Mouse (Mus musculus): Measurements from ENCODE around the gene Fam214b. TPM values are rescaled to one million over a fixed set of nuclear protein-coding genes. Genes with fewer than 3 reads are reported as not detected.

Fam214b gene
- polyA plus RNA-seq, 1 experiment from 2014 or later = 28.9 TPM

DNA sequence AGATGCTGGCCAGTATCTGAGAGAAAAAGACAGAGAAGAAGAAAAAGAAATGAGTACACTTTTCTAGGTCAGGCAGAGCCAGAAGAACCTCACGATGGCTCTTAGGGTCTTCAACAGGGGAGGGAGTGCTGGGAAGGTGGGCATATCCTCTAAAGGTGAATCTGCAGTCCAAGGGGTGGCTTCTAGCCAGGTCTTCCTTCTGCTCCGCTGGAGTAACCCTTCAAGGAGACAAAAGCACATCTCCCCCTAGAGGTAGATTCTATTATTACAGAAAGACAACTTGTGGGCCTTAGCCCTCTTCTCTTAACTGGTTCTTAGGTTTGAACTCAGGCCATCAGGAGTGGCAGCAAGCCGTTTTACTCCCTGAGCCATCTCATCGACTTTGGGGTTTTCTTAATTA, 6.6 kb upstream of the Fam214b start:
- Histone ChIP-seq H3K36me3 (no peaks in the 10 kb centered on the region), H3K9me3 (replicated peaks) (no peaks in the 10 kb centered on the region), H3K27ac (no peak overlapping the region), H3K27me3 (replicated peaks) (0 out of 2 replicates have a peak, but pooled peaks cover 1% of the 10 kb centered on the region), H3K4me3 (no peak overlapping the region), H3K9ac (no peak overlapping the region), H3K4me2 (no peak overlapping the region), H3K4me1 (no peaks in the 10 kb centered on the region)
- WGBS (ENCODE audit: insufficient replicate concordance) = 6% methylated on average over 4 of the region's 4 CpGs
- ATAC-seq = peak; percentile 47; the same call in 1 of the 2 replicates

DNA sequence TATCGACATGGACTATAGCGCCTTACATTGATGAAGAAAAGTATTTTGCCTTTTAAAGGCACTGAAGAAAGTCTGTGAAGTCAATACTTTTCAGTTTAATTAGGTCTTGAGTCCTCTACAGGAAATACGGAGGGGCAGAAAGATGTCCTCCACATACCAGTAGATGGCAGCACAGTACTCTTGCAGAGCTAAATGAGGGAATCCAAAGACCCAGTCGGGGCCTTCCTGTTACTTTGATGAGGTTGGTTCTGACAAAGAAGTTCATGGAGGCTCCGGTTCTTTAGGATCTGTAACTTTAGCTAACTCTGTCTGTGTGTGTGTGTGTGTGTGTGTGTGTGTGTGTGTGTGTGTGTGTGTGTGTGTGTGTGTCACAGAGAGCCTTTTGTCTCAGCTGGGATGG, 1.2 kb upstream of the Fam214b start:
- Histone ChIP-seq H3K4me3 (no peak overlapping the region), H3K27ac (no peak overlapping the region), H3K9me3 (replicated peaks) (no peaks in the 10 kb centered on the region), H3K36me3 (no peaks in the 10 kb centered on the region), H3K4me1 (peaks cover 34% of the 10 kb centered on the region), H3K27me3 (replicated peaks) (no peaks in the 10 kb centered on the region), H3K9ac (no peak overlapping the region), H3K4me2 (no peak overlapping the region)
- 9% methylated on average over 5 of the region's 5 CpGs for WGBS (ENCODE audit: insufficient replicate concordance)
- ATAC-seq = no peak

DNA sequence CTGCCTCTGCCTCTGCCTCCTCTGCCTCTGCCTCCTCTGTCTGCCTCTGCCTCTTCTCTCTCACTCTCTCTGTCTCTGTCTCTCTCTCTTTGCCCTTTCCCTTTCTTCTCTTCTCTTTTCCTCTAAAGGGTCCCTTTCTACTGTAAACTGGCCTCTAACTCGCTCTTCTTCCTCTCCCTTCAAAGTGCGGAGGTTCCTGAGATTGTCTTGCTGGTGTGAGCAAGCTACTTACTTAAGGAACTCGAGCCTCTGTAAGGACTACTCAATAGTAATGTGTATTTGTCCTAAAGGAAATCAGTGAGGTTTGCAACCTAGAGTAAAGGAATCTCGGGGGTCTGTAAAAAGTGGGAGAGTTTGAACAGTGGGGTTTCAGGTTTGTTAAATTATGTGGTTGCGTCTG, 587 bp upstream of the Fam214b start:
- WGBS (ENCODE audit: insufficient replicate concordance) = 51% methylated on average over 5 of the region's 5 CpGs
- 0 out of 2 replicates have a peak overlapping the region, but pooled peaks have one; percentile 28 for H3K9ac ChIP-seq
- H3K27ac ChIP-seq = no peak overlapping the region
- H3K36me3 ChIP-seq = no peaks in the 10 kb centered on the region
- no peaks in the 10 kb centered on the region for H3K27me3 ChIP-seq (replicated peaks)
- ATAC-seq = no peak
- H3K4me2 ChIP-seq = peak overlapping the region; percentile 83
- no peak overlapping the region for H3K4me3 ChIP-seq
- H3K9me3 ChIP-seq (replicated peaks) = no peaks in the 10 kb centered on the region
- peaks cover 34% of the 10 kb centered on the region for H3K4me1 ChIP-seq

DNA sequence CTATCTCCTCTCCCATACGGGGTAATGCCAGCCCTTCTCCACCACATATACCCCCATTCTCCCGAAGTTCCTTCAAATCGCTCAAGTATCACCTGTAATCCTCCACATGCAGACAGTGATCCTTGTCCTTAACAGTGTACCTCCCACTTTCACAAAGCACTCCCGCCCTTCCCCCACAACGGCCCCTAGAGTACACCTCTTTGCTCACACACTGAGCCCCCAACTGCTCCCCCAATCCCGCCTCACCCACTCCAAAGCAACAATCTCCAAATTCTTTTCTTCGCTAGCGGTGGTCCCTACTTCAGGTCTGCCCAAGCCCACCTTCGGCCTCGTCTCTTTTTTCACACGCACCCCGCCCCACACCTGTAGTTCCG, 748 bp downstream of the Fam214b start:
- peaks cover 45% of the 10 kb centered on the region for H3K4me1 ChIP-seq
- 0 out of 2 replicates have a peak overlapping the region, but pooled peaks have one; percentile 23 for H3K27ac ChIP-seq
- ATAC-seq = no peak
- 9% methylated on average over 13 of the region's 13 CpGs for WGBS (ENCODE audit: insufficient replicate concordance)
- no peaks in the 10 kb centered on the region for H3K36me3 ChIP-seq
- H3K9ac ChIP-seq = peak overlapping the region; percentile 62
- no peaks in the 10 kb centered on the region for H3K27me3 ChIP-seq (replicated peaks)
- H3K4me2 ChIP-seq = peak overlapping the region; percentile 83
- no peaks in the 10 kb centered on the region for H3K9me3 ChIP-seq (replicated peaks)
- H3K4me3 ChIP-seq = peak overlapping the region; percentile 60

DNA sequence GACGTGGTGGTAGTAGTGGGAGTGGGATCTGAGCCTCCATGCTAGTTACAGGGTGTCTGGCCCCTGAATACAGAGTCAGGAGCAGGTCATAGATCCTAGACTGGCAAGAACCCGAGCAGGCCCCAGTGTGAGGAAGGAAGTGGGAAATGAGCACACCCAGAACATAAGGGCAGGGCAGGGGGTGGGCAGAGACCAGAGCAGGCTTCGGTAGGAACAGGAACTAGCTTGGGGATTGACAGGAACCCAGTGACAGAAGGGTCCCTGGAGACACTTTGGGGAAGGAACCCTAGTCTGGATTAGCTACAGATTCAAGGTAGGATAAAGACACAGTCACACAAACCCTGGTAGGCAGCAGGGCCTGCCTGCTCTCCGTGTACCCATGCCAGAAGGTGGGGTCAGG, 1.3 kb downstream of the Fam214b start:
- 0 out of 2 replicates have a peak overlapping the region, but pooled peaks have one; percentile 23 for H3K27ac ChIP-seq
- peak overlapping the region; percentile 83 for H3K4me2 ChIP-seq
- peaks cover 48% of the 10 kb centered on the region for H3K4me1 ChIP-seq
- no peaks in the 10 kb centered on the region for H3K27me3 ChIP-seq (replicated peaks)
- H3K36me3 ChIP-seq = no peaks in the 10 kb centered on the region
- H3K9me3 ChIP-seq (replicated peaks) = no peaks in the 10 kb centered on the region
- ATAC-seq = no peak
- peak overlapping the region; percentile 62; the same call in 1 of the 2 replicates for H3K9ac ChIP-seq
- 14% methylated on average over 4 of the region's 4 CpGs for WGBS (ENCODE audit: insufficient replicate concordance)
- H3K4me3 ChIP-seq = peak overlapping the region; percentile 60; the same call in 1 of the 2 replicates

DNA sequence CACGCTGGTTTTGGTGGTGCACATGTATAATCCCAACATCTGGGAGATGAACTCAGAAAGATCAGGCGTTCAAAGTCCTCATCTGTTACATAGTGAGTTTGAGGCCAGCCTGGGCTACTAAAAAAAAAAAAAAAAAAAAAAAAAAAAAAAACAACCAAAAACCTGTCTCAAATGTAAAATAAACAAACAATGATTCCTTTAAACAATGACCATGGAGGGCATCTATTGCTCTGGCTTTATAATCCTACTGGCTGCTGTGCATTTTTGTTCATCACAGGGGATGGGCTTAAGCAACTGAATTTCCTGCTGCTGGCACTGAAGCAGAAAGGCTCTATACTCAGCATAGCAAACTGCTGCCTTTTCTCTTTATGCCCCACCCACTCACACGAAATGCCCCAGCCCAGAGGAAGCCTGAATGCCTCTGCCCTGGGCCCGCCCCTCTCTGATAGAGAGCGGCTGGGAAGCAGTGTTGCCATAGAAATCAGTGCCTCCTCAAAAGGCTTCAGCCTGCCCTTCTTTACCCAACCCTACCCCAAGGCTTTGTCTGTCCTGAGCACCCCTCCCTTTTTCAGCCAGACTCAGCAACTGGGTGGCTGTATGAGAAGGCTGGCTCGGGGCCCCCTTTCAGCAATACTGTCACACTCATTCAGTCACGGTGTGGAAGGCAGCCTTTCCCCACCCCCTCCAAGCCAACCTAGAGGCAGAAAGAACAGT, 2.2 kb downstream of the Fam214b start:
- WGBS (ENCODE audit: insufficient replicate concordance) = 17% methylated on average over 7 of the region's 7 CpGs

DNA sequence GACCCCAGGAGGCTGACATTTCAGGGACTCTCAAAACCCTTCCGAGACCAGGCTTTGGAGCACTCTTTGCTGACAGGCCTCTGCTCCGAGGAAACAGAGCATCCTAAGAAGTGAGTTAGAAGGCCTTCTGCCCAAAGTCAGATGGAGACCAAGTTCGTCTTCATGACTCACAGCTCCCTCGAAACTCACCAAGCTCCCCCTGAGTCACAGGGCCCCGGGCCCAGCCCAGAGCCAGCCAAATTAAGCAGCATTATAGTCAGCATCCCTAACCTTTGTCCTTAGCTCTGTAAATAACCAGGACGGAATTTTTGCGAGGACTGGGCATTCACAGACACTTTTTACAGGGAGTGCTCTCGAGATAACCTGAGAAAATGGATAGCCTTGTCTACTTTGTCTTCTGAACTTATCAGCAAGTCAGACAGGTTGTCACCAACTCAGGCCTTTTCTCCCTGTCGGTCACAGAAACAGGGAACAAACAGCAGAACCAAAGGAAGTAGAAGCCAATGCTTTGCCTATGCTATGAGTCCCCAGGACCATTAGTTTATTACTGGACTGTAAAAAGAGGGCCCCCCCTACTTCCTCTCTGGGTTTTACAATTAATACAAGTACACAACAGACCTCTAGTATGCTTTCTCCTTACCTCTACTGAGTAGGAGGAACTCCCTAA, 5.0 kb downstream of the Fam214b start:
- Histone ChIP-seq H3K36me3 (peaks cover 11% of the 10 kb centered on the region), H3K4me3 (peak overlapping the region; percentile 18; the same call in 1 of the 2 replicates), H3K4me2 (peak overlapping the region; percentile 93; the same call in 1 of the 2 replicates), H3K27me3 (replicated peaks) (no peaks in the 10 kb centered on the region), H3K9me3 (replicated peaks) (no peaks in the 10 kb centered on the region), H3K4me1 (peaks cover 74% of the 10 kb centered on the region), H3K27ac (peak overlapping the region; percentile 53), H3K9ac (no peak overlapping the region; the same call in 1 of the 2 replicates)
- ATAC-seq = no peak
- 62% methylated on average over 9 of the region's 9 CpGs for WGBS (ENCODE audit: insufficient replicate concordance)

More for the DNA sequence above, 2.2 kb downstream of the Fam214b start:
- no peak overlapping the region for H3K27ac ChIP-seq
- H3K9ac ChIP-seq = no peak overlapping the region
- peaks cover 57% of the 10 kb centered on the region for H3K4me1 ChIP-seq
- peak overlapping the region; percentile 83 for H3K4me2 ChIP-seq
- H3K27me3 ChIP-seq (replicated peaks) = no peaks in the 10 kb centered on the region
- no peak for ATAC-seq
- H3K36me3 ChIP-seq = no peaks in the 10 kb centered on the region
- H3K9me3 ChIP-seq (replicated peaks) = no peaks in the 10 kb centered on the region
- no peak overlapping the region for H3K4me3 ChIP-seq

DNA sequence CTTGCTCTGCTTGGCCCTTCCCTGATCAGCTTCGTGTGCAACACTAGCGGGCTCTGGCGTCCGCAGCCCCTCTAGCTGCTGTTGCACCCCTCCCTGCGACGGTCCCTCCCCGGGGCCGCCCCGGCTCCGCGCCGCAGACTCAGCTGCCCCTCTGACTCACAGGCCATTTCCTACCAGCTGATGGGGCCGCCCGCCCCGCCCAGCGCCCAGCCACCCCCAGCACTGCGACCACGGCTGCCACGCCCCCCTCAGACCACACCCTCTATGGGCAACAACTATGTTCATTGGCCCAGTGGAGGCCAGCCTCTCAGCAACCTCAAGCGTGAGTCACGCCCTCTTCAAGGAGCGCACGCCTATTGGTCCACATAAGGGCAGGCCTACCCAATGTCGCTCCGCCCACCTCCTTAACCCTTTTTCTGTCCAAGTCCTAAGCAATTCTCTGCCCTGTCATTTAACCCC, 5.9 kb downstream of the Fam214b start:
- Histone ChIP-seq H3K4me3 (peak overlapping the region; percentile 83), H3K36me3 (peaks cover 20% of the 10 kb centered on the region), H3K4me1 (peaks cover 69% of the 10 kb centered on the region), H3K4me2 (peak overlapping the region; percentile 93), H3K27me3 (replicated peaks) (no peaks in the 10 kb centered on the region), H3K9ac (peak overlapping the region; percentile 92), H3K27ac (peak overlapping the region; percentile 95), H3K9me3 (replicated peaks) (no peaks in the 10 kb centered on the region)
- 3% methylated on average over 24 of the region's 25 CpGs for WGBS (ENCODE audit: insufficient replicate concordance)
- ATAC-seq = peak; percentile 92

DNA sequence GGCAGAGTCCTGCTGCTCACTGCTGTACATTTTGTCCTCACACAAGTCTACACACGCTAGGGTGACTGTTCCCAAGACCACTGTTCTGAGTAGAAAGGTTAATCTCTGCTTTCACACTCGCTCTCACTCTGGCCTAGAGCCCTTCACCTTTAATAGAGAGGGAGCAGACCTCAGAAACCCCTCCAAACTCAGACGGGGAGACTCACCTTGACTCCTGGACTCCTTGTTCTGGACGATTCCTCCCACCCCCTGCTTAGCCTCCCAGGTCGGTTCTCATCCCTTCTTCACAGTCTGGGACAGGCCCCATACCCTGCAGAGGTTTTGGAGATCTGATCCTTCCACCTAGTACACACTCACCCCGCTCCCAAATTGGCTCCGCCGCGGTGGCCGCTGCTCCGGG, 6.4 kb downstream of the Fam214b start:
- peak overlapping the region; percentile 93 for H3K4me2 ChIP-seq
- H3K4me3 ChIP-seq = peak overlapping the region; percentile 83
- H3K9me3 ChIP-seq (replicated peaks) = no peaks in the 10 kb centered on the region
- H3K36me3 ChIP-seq = peaks cover 25% of the 10 kb centered on the region
- 5% methylated on average over 11 of the region's 11 CpGs for WGBS (ENCODE audit: insufficient replicate concordance)
- peak overlapping the region; percentile 95 for H3K27ac ChIP-seq
- peaks cover 63% of the 10 kb centered on the region for H3K4me1 ChIP-seq
- ATAC-seq = peak; percentile 16
- H3K27me3 ChIP-seq (replicated peaks) = no peaks in the 10 kb centered on the region
- peak overlapping the region; percentile 92 for H3K9ac ChIP-seq

DNA sequence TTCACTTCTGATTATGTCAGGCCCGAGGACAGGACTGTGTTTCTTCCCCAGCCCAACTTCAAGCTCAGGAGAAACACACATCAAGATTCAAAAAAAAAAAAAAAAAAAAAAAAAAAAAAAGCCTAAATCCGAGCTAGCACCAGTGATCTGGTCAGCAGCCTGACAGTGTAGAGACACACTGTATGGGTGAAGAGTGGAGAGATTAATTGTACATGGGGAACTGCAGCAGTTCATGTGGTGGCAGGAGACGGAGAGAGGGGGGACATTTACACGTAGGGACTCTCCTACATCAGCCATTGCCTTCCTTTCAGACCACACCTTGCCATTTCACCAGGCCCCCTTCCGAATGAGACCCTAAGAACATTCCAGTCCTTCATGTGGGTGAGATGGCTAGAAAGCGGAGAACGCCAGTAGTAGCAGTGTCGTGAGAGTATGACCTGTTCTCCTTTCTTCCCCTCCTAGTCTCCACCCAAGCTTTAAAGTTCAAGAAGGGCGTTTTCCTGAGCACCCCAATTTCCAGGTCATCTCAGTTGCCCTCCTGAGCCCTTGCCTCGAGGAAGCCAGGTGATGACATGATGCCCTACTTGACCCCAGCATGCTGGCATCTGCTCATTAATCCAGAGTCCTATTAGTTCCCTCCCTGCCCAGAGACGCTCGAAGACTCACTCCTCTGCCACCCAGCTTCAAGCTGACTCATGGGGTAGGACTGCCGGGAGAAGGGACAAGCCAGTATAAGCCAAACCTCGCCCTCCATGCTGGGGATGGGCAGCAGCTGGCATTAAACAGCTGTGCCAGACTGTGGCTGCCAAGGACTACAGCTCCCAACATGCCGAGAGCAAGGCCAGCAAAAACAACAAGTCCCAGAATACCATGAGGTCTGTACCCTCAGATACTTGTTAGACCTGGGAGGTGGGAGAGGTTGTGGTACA, 7.2 kb downstream of the Fam214b start:
- H3K27me3 ChIP-seq (replicated peaks) = no peaks in the 10 kb centered on the region

DNA sequence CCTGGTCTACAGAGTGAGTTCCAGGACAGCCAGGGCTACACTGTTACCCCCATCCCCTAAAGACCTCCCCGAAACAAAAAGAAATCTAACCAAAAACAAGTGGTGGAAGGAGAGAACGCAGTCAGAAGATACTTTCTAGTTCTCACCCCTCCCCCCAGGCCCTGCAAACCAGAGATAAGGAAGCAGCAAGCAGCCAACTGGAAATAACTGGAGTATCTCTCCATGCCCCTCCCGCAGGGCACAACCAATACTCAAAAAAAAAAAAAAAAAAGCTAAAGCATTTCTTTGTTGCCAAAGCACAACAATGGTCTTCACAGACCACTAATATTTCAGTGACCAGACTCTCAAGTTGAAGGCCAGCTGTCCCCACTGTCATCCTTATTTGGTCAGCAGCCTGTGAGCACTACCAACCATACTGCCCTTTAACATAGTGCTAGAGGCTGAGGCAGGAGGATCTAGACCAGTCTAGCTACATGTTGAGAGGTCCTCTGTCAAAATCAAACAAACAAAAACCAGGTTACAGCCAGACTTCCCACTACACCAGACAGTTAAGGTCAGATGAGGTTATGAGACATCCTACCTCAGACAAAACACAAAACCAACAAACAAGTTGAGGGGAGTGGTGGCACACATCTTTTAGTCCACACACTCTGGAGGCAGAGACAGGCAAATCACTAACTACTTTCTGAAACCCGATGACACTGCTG, 8.0 kb downstream of the Fam214b start:
- peak overlapping the region; percentile 83 for H3K4me3 ChIP-seq
- ATAC-seq = peak; percentile 60

More for the DNA sequence above, 7.2 kb downstream of the Fam214b start:
- no peaks in the 10 kb centered on the region for H3K9me3 ChIP-seq (replicated peaks)
- ATAC-seq = peak; percentile 36
- peaks cover 33% of the 10 kb centered on the region for H3K36me3 ChIP-seq
- peak overlapping the region; percentile 93 for H3K4me2 ChIP-seq
- peak overlapping the region; percentile 95 for H3K27ac ChIP-seq
- H3K4me1 ChIP-seq = peaks cover 56% of the 10 kb centered on the region
- peak overlapping the region; percentile 83 for H3K4me3 ChIP-seq
- 43% methylated on average over 15 of the region's 15 CpGs for WGBS (ENCODE audit: insufficient replicate concordance)
- peak overlapping the region; percentile 92 for H3K9ac ChIP-seq

More for the DNA sequence above, 8.0 kb downstream of the Fam214b start:
- no peaks in the 10 kb centered on the region for H3K9me3 ChIP-seq (replicated peaks)
- peak overlapping the region; percentile 92 for H3K9ac ChIP-seq
- peak overlapping the region; percentile 95 for H3K27ac ChIP-seq
- peak overlapping the region; percentile 93 for H3K4me2 ChIP-seq
- H3K4me1 ChIP-seq = peaks cover 53% of the 10 kb centered on the region
- 12% methylated on average over 4 of the region's 4 CpGs for WGBS (ENCODE audit: insufficient replicate concordance)
- H3K36me3 ChIP-seq = peaks cover 41% of the 10 kb centered on the region
- no peaks in the 10 kb centered on the region for H3K27me3 ChIP-seq (replicated peaks)

Measured in liver, embryonic 12.5 days (tissue).